Mouse (Mus musculus): ENCODE data around the gene Rcn2. TPM values are rescaled to one million over a fixed set of nuclear protein-coding genes. Genes with fewer than 3 reads are reported as not detected.
"Not testable (repeated sequence)": the region's sequence is repeated elsewhere in the genome, so short reads cannot be mapped to it uniquely, and the experiment has no call there.

The Rcn2 gene
- polyA plus RNA-seq (2014; fragmentation: Nextera tagmentation; extraction: Ambion mirVana): 307 and 318 TPM in 2 replicates

DNA sequence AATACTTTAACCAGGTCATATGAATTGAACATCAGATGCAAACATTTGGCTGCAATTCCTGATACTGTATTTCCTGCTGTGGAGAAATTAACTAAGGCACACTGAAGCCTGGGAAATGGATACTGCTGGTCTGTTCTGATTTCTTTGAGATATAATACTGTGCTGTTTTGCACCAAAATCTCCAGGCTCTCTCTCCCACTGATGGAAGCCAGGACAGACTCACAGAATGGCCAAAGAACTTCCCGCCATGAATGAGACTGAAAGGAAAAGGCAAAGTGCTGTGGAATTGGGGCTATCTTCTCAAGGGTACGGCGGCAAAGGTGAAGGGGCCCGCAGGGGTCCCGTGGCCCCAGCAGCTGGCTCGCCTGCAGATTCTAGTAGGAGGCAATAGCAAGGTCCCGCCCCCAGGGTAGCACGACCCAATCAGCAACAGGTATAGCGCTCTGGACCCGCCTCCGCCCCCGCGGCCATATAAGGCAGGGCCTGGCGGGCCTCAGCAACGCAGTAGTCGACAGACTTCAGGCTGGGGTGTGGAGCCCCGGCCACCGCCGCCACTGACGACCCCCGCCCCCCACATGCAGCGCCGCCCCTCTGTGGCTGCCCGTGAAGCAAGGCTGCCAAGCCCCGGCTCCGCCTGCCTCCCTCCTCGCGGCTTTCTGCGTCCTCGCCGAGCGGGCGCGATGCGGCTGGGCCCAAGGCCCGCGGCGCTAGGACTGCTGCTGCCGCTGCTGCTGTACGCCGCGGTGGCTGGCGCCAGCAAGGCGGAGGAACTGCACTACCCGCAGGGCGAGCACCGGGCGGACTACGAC, at the start of gene Rcn2:
Rcn2 (plus strand) TSS at position 474 of the 809 bp plus-strand sequence.
- Histone ChIP-seq H3K36me3 (ENCODE audit: control insufficient read depth, insufficient read depth, low read length) (peaks cover 4% of the 10 kb centered on the region; the same call in 1 of the 2 replicates), H3K27ac (replicated peaks; ENCODE audit: low read depth, low read length) (peak within 1 kb of the TSS; percentile 74), H3K4me1 (ENCODE audit: control insufficient read depth, insufficient read depth, low read length) (no peaks in the 10 kb centered on the region), H3K27me3 (ENCODE audit: control insufficient read depth, insufficient read depth, low read length) (no peaks in the 10 kb centered on the region), H3K9me3 (ENCODE audit: control insufficient read depth, low read length) (no peaks in the 10 kb centered on the region), H3K4me3 (ENCODE audit: low read depth, low read length) (peak within 1 kb of the TSS; percentile 64), H3K9ac (ENCODE audit: low read length) (peak within 1 kb of the TSS; percentile 85), H3K4me2 (ENCODE audit: low read depth, severe bottlenecking) (peak within 1 kb of the TSS; percentile 46)
- peak; percentile 96 for DNase-seq (ENCODE audit: low spot score)
- under 1% methylated on average over 47 of the region's 49 CpGs for WGBS
- ATAC-seq (ENCODE audit: insufficient number of reproducible peaks, low FRiP score, low TSS enrichment, low read depth): peak; percentile 100

DNA sequence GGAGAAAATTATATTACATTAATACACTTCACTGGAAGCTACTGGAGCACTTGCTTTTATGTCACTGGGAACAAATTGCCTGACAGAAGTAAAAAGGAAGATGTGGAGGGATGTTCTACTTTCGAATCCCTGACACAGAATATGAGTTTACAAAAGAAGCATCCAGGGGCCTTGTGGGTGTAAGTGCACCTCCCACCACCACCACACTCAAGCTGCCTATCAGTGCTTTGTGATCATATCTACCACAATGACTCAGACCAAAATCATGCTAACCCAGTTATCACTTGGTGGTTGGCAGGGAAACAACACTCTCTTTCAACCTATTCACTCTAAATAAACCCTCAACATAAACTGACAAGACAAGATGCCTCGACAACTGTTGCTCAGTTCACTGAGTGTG, 37.0 kb upstream of the Rcn2 start:
- not testable (repeated sequence) for H3K9me3 ChIP-seq (ENCODE audit: control insufficient read depth, low read length); H3K4me1 ChIP-seq (ENCODE audit: control insufficient read depth, insufficient read depth, low read length); H3K4me3 ChIP-seq (ENCODE audit: low read depth, low read length); H3K27me3 ChIP-seq (ENCODE audit: control insufficient read depth, insufficient read depth, low read length); ATAC-seq (ENCODE audit: insufficient number of reproducible peaks, low FRiP score, low TSS enrichment, low read depth); H3K9ac ChIP-seq (ENCODE audit: low read length); H3K27ac ChIP-seq (replicated peaks; ENCODE audit: low read depth, low read length); H3K36me3 ChIP-seq (ENCODE audit: control insufficient read depth, insufficient read depth, low read length); H3K4me2 ChIP-seq (ENCODE audit: low read depth, severe bottlenecking); DNase-seq (ENCODE audit: low spot score)
- no CpG with 5 or more reads among the region's 2 CpGs for WGBS

DNA sequence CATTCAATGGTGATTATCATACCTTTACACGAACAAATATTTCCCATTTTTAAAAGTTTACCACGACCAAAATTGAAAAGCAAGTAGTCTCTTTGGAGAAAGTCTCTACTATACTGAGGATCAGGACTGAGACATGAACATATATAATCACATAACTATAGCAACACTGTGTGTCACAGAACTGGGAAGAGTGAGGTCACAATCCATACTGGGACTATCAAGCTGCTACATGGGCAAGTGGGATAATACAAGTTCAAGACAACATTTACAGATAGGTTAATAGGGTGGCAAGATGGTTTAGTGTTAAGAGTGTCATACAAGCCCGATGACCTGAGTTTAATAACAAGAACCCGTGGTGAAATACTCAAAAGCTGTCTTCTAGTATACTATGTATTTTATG, 31.2 kb upstream of the Rcn2 start, which contains the start of gene 4930563M21Rik:
4930563M21Rik (minus strand) TSS at position 101 of the 400 bp plus-strand sequence.
- Histone ChIP-seq H3K4me2 (ENCODE audit: low read depth, severe bottlenecking) (no peak within 1 kb of the TSS), H3K4me1 (ENCODE audit: control insufficient read depth, insufficient read depth, low read length) (no peaks in the 10 kb centered on the region), H3K36me3 (ENCODE audit: control insufficient read depth, insufficient read depth, low read length) (no peaks in the 10 kb centered on the region), H3K27ac (replicated peaks; ENCODE audit: low read depth, low read length) (no peak within 1 kb of the TSS), H3K4me3 (ENCODE audit: low read depth, low read length) (no peak within 1 kb of the TSS), H3K9ac (ENCODE audit: low read length) (no peak within 1 kb of the TSS), H3K27me3 (ENCODE audit: control insufficient read depth, insufficient read depth, low read length) (no peaks in the 10 kb centered on the region), H3K9me3 (ENCODE audit: control insufficient read depth, low read length) (no peaks in the 10 kb centered on the region)
- DNase-seq (ENCODE audit: low spot score): no peak
- ATAC-seq (ENCODE audit: insufficient number of reproducible peaks, low FRiP score, low TSS enrichment, low read depth): no peak
- 78% methylated on average over 4 of the region's 4 CpGs for WGBS

DNA sequence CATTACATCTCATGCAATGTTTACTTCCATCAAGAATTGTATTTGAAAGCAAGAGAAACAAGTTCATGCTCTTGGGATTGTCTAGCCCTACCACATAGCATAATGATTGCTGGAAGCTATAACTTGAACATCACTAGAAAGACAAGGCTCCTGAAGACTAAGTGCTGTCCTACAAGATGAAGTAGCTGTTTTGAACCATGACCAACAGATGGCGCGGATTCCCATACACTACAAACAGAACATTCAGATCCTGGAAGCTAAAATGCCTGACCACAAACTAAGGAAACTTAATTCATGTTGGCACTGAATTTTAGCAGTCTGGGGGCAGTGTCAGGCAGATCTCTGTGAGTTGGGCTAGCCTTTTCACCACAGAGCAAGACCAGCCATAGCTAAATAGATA, 16.9 kb upstream of the Rcn2 start:
- Histone ChIP-seq H3K4me3 (ENCODE audit: low read depth, low read length) (no peak overlapping the region), H3K4me2 (ENCODE audit: low read depth, severe bottlenecking) (no peak overlapping the region), H3K9ac (ENCODE audit: low read length) (no peak overlapping the region), H3K9me3 (ENCODE audit: control insufficient read depth, low read length) (no peaks in the 10 kb centered on the region), H3K4me1 (ENCODE audit: control insufficient read depth, insufficient read depth, low read length) (no peaks in the 10 kb centered on the region), H3K27me3 (ENCODE audit: control insufficient read depth, insufficient read depth, low read length) (no peaks in the 10 kb centered on the region), H3K36me3 (ENCODE audit: control insufficient read depth, insufficient read depth, low read length) (no peaks in the 10 kb centered on the region), H3K27ac (replicated peaks; ENCODE audit: low read depth, low read length) (no peak overlapping the region)
- DNase-seq (ENCODE audit: low spot score) (no peak), ATAC-seq (ENCODE audit: insufficient number of reproducible peaks, low FRiP score, low TSS enrichment, low read depth) (no peak)
- WGBS: 46% methylated on average over 2 of the region's 2 CpGs

DNA sequence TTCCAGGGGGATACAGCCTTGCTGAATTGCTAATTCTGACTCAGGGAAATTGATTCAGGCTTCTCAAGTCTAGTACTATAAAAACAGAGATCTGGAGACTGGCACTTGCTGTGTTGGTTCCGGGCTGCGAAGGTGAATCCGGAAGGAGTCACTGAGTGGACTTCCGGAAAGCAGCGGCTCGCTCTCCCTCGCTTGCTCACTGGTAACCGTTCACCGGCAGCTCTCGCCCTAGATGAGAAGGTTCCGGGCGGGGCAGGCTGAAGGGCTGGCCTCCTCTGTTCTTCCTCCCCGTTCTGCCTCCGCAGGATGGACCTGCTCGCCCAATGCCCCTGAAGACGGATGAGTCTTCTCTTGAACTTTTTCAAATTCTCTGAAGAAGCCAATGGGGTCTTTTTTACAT, 14.4 kb upstream of the Rcn2 start:
- H3K27ac ChIP-seq (replicated peaks; ENCODE audit: low read depth, low read length): no peak overlapping the region
- no peaks in the 10 kb centered on the region for H3K27me3 ChIP-seq (ENCODE audit: control insufficient read depth, insufficient read depth, low read length)
- no peaks in the 10 kb centered on the region for H3K36me3 ChIP-seq (ENCODE audit: control insufficient read depth, insufficient read depth, low read length)
- no peaks in the 10 kb centered on the region for H3K9me3 ChIP-seq (ENCODE audit: control insufficient read depth, low read length)
- no peak overlapping the region for H3K4me2 ChIP-seq (ENCODE audit: low read depth, severe bottlenecking)
- WGBS: 81% methylated on average over 16 of the region's 16 CpGs
- H3K4me3 ChIP-seq (ENCODE audit: low read depth, low read length): no peak overlapping the region
- no peak for ATAC-seq (ENCODE audit: insufficient number of reproducible peaks, low FRiP score, low TSS enrichment, low read depth)
- no peaks in the 10 kb centered on the region for H3K4me1 ChIP-seq (ENCODE audit: control insufficient read depth, insufficient read depth, low read length)
- H3K9ac ChIP-seq (ENCODE audit: low read length): no peak overlapping the region
- DNase-seq (ENCODE audit: low spot score): no peak

DNA sequence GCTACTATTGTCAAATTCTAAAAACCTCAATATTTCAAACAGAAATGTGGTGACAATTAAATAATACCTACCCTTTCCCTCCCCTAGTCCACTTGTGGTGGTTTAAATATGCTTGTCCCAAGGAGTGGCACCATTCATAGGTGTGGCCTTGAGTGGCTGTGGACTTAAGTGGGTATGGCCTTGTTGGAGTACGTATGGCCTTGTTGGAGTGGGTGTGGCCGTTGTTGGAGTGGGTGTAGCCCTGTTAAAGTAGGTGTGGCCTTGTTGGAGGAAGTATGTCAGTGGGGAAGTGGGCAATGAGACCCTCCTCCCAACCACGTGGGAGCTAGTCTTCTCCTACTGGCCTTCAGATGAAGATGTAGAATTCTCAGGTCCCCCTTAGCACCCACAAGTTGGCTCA, 9.4 kb upstream of the Rcn2 start:
- Histone ChIP-seq H3K9me3 (ENCODE audit: control insufficient read depth, low read length) (no peaks in the 10 kb centered on the region), H3K4me2 (ENCODE audit: low read depth, severe bottlenecking) (no peak overlapping the region), H3K36me3 (ENCODE audit: control insufficient read depth, insufficient read depth, low read length) (no peaks in the 10 kb centered on the region), H3K9ac (ENCODE audit: low read length) (no peak overlapping the region), H3K4me1 (ENCODE audit: control insufficient read depth, insufficient read depth, low read length) (no peaks in the 10 kb centered on the region), H3K27ac (replicated peaks; ENCODE audit: low read depth, low read length) (no peak overlapping the region), H3K27me3 (ENCODE audit: control insufficient read depth, insufficient read depth, low read length) (no peaks in the 10 kb centered on the region), H3K4me3 (ENCODE audit: low read depth, low read length) (no peak overlapping the region)
- WGBS: 74% methylated on average over 3 of the region's 3 CpGs
- no peak for DNase-seq (ENCODE audit: low spot score)
- ATAC-seq (ENCODE audit: insufficient number of reproducible peaks, low FRiP score, low TSS enrichment, low read depth): no peak

DNA sequence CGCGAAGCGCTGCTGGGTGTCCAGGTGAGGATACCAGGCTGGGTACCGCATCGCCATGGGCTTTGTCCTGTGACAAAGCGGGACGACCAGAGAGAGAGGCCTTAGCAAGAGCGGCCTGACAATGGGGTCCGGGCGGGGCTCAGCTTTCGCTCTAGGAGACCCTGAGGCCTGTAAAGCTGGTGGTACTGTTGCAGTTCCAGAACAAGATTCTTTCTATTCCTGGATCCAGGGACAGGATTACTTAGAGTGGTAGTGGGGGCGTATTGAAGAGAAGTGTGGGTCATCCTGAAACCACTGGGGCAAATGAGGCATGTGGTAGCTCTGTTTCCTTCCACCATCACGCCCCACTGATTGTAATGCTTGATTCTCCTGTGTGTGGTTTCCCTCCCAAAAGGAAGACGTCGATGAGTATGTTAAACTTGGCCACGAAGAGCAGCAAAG, 556 bp downstream of the Rcn2 start:
- Histone ChIP-seq H3K4me3 (ENCODE audit: low read depth, low read length) (peak overlapping the region; percentile 64), H3K27me3 (ENCODE audit: control insufficient read depth, insufficient read depth, low read length) (no peaks in the 10 kb centered on the region)

DNA sequence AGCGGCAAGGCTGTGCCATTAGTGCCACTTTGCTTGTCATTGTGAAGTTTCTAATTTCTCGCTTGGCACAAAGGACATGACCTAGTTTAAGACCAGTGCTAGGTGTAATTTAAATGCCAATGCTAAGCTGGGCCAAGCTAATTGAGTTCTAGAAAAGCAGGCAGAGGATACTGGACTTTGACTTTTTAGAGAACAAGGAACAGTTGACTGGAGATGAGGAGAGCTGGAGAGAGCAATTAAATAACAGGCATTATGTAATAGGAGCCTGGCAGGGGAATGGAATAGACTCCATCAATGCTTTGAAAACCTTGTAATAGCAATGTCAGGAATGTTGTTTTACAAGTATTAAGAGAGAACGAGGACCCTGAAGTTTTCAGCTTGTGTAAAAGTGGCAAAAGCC, 12.2 kb downstream of the Rcn2 start:
- WGBS: 88% methylated on average over 3 of the region's 3 CpGs
- Histone ChIP-seq H3K4me2 (ENCODE audit: low read depth, severe bottlenecking) (no peak overlapping the region), H3K36me3 (ENCODE audit: control insufficient read depth, insufficient read depth, low read length) (peaks cover 14% of the 10 kb centered on the region; the same call in 1 of the 2 replicates), H3K27me3 (ENCODE audit: control insufficient read depth, insufficient read depth, low read length) (no peaks in the 10 kb centered on the region), H3K27ac (replicated peaks; ENCODE audit: low read depth, low read length) (no peak overlapping the region), H3K9ac (ENCODE audit: low read length) (no peak overlapping the region), H3K4me1 (ENCODE audit: control insufficient read depth, insufficient read depth, low read length) (no peaks in the 10 kb centered on the region), H3K4me3 (ENCODE audit: low read depth, low read length) (no peak overlapping the region), H3K9me3 (ENCODE audit: control insufficient read depth, low read length) (no peaks in the 10 kb centered on the region)
- no peak for DNase-seq (ENCODE audit: low spot score)
- ATAC-seq (ENCODE audit: insufficient number of reproducible peaks, low FRiP score, low TSS enrichment, low read depth): no peak

More for the DNA sequence above, 556 bp downstream of the Rcn2 start:
- no peaks in the 10 kb centered on the region for H3K4me1 ChIP-seq (ENCODE audit: control insufficient read depth, insufficient read depth, low read length)
- peak overlapping the region; percentile 46 for H3K4me2 ChIP-seq (ENCODE audit: low read depth, severe bottlenecking)
- peaks cover 4% of the 10 kb centered on the region; the same call in 1 of the 2 replicates for H3K36me3 ChIP-seq (ENCODE audit: control insufficient read depth, insufficient read depth, low read length)
- peak overlapping the region; percentile 74 for H3K27ac ChIP-seq (replicated peaks; ENCODE audit: low read depth, low read length)
- peak overlapping the region; percentile 85 for H3K9ac ChIP-seq (ENCODE audit: low read length)
- no peaks in the 10 kb centered on the region for H3K9me3 ChIP-seq (ENCODE audit: control insufficient read depth, low read length)
- ATAC-seq (ENCODE audit: insufficient number of reproducible peaks, low FRiP score, low TSS enrichment, low read depth) (peak; percentile 83; the same call in 1 of the 2 replicates), DNase-seq (ENCODE audit: low spot score) (no peak)
- WGBS: under 1% methylated on average over 16 of the region's 16 CpGs
